Mouse (Mus musculus) adrenal gland, adult (tissue): ENCODE data around the gene Rgp1.
"Not testable (repeated sequence)": the region's sequence is repeated elsewhere in the genome, so short reads cannot be mapped to it uniquely, and the experiment has no call there.

Experiments used
- DNase-seq, 2 experiments: peaks; one replicate each; pipeline ENCODE4 v3.0.0; 2022 to 2023; ENCODE audit warnings: low spot score in 1 of 2; ENCODE audit not compliant: inconsistent age in 2 of 2

The Rgp1 gene

DNA sequence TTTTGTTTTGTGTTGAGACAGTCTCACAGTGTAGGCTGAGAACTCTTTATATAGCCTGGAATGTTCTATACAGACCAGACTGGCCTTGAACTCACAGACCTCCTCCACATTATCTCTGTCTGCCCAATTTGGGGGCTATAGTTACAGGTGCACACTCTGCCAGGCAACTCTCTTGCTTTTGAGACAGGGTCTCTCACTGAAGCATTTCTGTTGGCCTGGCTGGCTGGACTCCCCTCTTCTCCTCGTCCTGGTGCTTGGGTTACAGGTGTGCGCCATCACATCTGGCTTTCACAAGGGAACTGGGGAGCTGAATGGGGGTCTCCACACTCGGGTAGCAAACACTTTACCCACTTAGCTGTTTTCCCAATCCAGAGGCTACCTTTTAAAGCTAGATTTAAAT is 13.4 kb downstream of the Rgp1 start:
- no peak for DNase-seq

DNA sequence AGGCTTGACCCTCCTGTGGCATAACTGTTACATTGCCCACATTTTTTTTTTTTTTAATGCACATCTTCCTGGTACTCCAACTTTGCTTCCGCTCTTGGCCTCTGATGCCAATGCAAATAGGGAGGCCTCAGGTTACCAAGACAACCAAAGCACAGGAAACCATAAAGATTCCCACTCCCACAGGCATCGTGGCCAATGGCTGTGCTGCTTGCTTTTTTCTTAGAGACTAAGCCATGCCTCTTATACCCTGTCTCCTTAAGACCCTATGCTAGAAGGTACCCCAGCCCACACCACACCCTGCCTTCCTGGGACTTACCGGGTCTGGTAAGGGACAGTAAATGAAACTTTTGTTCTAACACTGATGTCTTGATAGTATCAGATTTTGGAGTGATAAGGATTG is 14.9 kb downstream of the Rgp1 start:
- DNase-seq, result no peak

DNA sequence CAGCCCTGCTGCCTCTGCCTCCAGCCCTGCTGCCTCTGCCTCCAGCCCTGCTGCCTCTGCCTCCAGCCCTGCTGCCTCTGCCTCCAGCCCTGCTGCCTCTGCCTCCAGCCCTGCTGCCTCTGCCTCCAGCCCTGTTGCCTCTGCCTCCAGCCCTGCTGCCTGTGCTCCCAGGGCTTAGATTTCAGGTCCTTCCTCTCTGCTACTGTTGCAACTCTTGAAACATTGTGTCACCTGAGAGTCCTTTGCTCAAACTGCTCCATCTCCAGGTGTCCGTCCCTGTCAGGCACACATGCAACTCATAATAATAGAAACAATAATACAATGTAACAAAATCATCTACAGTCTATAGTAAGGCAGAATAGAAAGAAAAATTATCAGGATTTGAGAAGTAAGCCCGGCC is 18.1 kb downstream of the Rgp1 start:
- not testable (repeated sequence) for DNase-seq

DNA sequence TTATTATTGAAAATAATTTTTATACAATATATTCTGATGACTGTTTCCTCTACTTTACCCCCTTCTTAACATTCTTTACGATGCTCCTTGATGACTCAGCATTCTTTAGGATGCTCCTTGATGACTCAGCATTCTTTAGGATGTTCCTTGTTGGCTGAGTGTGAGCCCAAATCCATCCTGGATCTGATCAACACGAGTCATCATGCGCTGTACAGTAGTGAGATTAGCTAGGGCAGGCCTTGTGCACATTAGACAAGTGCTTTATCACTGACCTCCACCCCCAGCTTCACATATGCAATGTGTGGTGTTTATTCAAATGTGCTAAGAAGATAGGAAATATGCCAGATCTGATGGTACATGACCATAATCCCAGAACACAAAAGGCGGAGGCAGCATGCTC is 19.7 kb downstream of the Rgp1 start:
- DNase-seq, result no peak

DNA sequence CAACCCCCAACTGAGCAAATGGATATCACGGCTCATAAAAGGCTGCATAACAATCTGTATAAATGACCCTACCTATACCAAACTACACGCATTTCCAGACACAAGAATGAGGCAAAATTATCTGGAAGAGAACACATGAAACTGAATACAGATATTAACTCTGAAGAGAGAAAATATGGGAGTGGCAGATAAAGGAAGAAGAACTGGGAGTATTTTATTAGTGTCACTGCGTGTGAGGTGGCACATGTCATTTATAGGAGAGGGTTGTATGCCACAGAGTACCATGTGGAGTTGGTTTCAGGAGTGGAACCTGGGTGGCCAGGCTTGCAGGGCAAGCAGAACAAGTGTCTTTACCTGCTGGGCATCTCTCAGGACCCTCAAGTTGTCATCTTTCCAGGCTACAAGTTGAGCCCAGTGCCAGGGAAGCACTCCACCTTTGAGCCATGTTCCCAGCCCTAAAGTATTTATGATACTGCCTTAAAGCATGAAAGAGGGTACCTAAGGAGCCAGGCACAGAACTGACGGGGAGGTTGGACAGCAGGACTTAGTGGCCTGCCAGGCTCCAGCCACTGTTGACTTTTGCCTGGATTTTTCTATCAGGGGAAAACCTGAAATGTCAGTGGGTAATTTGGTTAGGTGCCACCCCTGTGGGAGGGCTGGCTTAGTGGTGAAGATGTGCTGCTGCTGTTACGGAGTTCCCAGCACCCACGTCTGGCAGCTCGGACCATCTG is 20.3 kb downstream of the Rgp1 start:
- DNase-seq, result no peak

DNA sequence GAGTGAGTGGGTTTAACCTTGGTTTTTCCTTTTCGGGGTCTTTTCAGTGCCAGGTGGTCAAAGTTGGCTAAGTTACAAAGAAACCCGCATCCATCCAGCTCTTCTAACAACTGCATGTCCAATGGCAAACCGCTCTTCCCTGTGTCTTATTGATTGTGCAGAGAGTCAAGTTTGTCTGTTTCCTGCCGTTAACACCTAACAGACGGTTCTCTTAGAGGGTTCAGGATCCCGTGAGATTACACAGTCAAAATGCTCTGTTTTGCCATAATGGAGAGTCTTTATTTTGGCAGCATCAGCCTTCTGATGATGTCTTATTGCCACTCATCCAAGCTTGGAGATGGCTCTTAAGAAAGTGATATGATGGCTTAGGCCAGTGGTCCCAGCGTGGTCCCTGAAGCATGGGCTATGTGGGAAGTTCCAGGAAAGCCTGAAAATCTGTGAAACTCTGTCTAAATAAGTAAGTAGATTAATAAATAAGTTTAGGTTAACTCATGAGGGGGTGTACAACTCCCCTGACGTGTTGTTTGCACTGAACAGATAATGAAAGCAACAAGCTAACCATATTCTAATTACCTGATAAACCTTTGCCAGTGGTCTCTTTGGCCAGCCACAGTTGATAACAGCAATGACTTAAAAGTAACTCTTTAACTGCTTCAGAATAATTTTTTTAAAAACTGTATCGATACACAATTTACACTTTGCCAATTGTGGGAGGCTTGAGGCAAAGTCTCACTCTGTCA is 21.9 kb downstream of the Rgp1 start:
- DNase-seq, result no peak

DNA sequence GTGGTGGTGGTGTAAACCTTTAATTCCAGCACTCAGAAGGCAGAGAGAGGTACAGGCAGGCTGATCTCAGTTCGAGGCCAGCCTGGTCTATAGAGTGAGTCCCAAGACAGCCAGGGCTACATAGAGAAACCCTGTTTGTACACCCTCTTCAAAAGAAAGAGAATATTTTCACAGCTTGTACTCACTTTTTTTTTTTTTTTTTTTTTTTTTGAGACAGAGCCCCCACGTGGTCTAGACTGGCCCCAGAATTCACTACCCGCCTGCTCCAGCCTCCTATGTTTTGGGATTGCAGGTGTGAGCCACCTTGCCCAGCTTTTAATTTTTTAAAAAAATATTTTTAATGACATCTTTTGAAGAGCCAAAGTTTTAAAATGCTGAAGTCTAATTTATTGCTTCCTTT is 25.6 kb downstream of the Rgp1 start:
- DNase-seq, result no peak

DNA sequence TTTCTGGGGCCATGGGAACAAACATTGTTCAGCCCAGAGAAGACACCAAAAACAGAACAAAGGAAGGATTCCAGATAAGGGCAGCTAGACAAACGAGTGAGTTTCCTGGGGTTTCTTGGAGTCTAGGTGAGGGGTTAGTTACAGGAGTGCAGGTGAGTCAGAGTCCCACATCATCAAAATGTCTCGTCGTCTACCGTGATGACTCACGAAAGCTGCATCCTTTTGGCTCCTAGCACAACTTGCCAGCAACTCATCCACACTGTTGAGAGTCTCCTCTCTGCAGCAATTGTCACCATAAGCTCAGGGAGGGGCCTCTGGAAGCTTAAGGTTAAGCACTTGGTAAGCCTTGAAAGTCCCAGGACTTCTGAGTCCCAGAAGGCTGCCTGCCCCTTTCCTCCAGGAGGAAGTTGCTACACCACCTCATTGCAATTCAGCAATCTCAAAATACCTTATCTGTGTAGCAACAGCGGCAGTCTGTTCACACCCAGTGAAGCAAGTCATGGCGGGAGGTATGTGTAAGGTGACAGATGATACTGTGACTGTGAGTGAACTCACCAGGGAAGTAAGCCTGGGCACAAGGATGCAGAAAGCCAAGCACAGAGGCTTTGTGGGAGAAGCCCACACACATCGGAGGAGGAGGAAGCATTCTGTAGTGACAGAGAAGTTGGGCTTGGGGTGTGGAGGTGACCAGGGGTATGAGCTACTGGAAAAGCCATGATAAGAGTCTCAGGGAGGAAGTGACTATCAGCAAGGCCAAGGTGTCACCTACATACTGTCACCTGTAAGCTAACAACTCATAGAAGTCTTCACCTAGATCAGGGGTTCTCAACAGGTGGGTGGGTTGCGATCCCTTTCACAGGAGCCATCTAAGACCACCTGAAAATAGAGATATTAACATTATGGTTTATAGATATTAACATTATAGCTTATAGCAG is 26.5 kb downstream of the Rgp1 start:
- no peak for DNase-seq

DNA sequence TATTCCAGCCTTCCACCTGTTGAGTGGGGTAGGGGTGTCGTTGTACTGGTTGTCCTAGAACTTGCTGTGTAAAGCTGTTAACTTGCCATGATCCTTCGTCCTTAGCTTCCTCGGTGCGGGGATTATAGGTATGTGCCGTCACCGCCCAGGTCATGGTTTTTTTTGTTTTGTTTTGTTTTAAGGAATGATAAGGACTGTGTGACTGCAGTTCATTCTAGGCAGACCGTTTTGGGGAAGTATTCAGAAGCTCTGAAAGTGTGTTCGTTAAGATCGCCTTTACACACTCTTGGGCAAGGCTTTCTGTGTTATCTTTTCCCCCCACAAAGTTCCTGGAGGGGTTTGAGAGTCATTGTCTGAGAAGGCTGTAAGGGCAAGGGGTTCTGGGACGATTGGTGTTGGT is 34.0 kb downstream of the Rgp1 start:
- DNase-seq, result no peak

DNA sequence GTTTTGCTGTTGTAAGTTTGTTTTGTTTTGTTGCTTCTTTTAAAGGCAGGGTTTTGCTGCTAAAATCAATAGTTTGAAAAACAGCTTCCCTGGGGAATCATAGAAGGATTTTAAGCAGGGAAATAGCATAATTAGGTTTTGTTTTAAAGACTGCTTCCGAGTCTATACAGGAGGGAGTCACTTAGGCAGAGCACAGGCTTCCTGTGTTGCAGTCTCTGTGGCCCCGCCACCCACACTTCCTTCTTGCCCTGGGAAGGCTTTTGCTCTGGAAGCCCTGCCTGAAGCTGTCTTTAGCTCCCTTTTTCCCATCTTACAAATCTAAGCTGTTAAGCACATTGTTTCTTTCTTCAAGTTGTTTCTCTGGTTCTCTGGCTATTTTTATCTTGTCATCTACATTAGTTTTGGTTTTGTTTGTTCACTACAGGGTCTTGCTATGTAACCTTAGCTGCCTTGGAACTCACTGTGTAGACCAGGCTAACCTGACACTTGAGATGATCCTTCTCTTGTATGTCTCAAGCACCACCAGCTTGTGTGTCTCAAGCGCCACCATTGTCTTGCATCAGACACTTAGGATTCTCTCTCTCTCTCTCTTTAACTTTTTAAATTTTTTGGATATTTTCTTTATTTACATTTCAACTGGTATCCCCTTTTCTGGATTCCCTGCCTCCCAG is 34.7 kb downstream of the Rgp1 start:
- DNase-seq, result peak in 1 of 2 experiments; percentile 43

DNA sequence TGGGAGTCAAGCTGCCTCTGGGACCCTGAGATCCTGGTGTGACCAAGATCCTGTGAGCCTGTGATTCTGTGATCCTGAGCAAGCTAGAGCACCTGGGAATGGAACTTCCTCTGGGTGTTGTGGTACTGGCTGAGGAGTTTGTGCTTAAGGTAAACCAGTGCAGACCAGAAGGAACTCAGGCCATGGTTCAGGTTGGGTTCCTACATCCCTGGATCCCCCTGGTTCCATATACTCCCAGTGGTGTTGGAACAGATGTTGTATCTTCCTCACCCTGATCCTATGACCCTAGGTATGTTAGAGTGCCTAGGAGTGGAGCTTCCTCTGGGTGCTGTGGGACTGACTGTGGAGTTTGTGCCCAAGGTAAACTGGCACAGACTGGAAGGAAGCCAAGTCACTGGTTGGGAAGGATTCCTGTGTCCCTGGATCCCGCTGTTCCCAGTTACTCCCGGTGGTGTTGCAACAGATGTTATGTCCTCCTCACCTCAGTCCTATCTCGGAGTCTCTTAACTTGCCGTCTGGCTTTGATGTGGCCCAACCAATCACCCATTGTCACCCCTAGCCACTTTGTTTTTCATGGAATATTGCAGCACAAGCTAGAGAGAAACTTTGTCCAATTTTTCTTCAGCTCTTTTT is 41.7 kb downstream of the Rgp1 start:
- DNase-seq, result peak in 1 of 2 experiments; percentile 44

DNA sequence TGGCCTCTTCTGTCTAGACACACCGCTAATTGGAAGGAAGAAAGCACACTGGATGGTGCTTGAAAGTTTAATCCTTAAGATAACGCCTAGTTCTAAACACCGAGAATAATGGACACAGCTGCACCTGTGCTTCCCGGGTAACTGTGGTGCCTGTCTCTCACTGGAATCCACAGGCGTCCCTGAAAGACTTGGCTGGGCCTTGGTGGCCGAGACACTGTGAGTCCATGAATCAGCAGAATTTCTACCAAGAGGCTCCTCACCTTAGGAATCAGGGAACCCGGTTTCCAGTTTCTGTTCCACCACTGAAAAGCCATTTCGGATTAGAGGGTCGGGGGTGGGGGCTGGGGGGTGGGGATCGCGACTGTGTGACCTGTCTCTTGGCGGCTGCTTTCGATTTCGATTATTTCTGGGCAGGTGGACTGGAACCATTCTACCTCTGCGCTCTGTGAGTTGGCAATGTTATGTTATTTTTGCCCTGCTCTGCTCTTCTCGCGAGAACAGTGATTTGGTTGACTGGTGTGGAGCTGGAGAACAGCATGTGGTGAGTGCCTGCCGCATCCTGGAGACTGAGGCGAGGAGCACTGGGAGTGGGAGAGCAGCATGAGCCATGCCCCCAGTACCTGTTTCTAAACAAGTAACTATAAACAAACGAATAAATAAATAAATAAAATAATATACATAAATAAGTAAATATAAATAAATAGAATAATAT is 50.7 kb downstream of the Rgp1 start:
- peak in 1 of 2 experiments; percentile 11 for DNase-seq

DNA sequence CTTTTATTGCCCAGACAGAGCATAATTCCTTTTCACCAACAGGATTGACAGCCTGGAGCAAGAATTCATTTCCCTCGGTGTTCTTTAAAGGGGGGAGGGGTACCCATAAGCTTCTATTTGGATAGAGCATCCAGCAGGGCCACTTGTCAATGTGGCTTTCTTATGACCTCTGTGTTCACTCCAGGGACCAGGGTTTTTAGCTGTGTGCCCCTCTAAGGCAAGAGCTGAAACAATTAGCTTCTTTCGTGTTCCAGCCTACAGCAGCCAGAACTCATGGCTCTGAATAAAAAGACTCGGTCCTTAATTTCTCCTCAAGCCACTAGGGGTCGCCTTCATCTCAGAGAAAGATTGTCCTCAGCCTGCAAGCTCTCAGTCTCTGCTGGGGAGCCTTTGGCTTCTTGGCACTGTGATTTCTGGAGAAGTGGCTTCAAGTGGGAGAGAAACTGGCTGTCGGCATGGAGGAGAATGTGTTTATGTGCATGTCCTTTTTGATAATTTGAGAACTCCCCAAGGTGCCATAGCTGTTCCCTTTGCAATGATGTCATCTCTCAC is 51.6 kb downstream of the Rgp1 start:
- peak; percentile 81 to 95 for DNase-seq

DNA sequence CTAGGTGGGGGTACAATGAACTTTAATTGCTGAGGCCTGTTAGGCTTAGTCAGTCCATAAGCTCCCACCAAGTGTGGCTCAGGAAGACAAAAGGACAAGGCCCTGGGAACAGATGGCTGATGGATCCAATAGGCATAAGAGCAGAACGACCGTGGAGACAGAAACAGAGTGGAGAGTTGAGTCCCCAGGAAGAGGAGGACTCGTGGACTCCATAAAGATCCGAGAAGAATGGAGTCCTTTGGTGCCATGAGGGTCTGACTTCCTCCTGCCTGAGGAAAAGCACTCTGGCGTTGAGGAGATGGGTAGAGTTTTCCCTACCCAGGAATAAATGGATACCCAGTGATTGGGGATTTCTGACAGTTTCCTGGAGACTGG is 52.1 kb downstream of the Rgp1 start:
- no peak for DNase-seq

DNA sequence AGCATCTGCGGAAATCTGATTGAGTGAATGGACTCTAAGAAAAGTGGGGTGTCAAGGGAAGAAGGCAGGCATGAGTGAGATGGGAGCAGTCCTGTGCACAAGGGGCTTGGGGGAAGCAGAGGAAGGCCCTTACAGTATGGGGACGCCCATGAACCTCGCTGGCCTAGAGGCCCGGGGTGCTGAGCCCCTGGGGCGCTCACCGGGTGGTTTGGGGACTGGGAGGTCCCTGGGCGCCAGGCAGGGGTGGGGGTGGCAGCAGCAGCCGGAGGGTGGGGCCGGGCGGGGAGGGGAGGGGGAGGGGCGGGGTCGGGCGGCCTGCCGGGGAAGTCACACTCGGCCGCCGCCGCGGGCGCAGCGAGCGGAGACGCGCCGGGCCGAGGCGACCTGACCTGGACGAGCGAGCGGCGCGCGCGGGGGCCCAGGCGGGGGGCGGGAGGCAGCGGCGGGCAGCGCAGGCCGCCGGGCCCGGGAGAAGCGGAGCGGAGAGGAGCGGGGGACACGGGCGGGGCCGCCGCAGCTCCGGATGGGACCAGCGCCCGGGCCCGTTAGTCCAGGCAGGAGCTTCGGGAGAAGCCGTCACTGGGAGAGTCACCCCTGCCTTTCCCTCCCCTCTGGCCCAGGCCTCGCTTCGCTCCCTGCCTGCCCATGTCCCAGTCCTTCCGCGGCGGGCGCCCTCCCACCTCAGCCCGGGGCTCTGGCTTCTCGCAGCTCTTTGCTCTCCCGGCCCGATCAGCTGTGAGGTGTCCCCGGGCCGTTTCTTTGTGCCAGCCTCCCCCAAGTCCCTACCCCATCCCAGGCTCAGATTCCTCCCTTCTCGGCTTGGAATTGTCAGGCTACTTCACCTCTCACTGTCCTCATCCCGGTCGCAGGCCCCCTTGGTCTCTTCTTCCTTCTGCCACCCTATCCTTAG is 52.8 kb downstream of the Rgp1 start, which contains the start of gene Npr2:
Npr2 (plus strand) TSS at position 890 of the 910 bp plus-strand sequence.
- peak; percentile 65 to 88 for DNase-seq

DNA sequence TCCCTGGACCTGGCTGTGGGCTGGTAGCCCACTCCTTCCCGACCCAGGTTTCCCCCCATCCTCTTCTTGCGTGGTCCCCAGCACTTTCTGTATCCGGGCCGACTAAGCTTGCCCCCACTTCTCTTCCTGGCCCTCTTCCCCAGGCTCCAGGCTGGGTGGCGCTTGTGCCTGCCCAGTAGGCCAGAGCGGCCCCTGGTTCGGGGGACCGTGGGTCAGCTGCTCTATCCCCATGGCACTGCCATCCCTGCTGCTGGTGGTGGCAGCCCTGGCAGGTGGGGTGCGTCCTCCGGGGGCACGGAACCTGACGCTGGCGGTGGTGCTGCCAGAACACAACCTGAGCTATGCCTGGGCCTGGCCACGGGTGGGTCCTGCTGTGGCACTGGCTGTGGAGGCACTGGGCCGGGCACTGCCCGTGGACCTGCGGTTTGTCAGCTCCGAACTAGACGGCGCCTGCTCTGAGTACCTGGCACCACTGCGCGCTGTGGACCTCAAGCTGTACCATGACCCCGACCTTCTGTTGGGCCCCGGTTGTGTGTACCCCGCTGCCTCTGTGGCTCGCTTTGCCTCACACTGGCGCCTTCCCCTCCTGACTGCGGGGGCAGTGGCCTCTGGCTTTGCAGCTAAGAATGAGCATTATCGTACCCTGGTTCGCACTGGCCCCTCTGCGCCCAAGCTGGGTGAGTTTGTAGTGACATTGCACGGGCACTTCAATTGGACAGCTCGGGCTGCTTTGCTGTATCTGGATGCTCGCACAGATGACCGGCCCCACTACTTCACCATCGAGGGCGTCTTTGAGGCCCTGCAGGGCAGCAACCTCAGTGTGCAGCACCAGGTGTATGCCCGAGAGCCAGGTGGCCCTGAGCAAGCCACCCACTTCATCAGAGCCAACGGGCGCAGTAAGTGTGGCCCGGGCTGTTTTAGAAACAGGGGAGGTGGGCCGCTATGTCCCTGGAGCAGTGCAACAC is 53.7 kb downstream of the Rgp1 start:
- peak; percentile 36 for DNase-seq

DNA sequence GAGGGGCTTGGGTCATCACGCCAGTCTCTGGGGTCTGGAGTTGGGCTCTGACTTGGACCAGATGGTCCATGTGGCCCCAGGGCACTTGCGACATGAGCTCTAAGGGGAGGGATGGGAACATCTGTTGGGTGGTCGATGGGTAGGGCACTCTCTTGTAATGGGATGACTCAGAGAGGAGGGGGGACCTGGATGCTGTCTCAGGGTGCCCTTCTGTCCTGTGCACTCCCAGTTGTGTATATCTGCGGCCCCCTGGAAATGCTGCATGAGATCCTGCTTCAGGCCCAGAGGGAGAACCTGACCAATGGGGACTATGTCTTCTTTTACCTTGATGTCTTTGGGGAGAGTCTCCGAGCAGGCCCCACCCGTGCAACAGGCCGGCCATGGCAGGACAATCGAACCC is 54.8 kb downstream of the Rgp1 start:
- peak in 1 of 2 experiments; percentile 9 for DNase-seq
